Mouse (Mus musculus) forebrain, embryonic 14.5 days (tissue): ENCODE results near the gene Gm20683. TPM values are rescaled to one million over a fixed set of nuclear protein-coding genes. Genes with fewer than 3 reads are reported as not detected.
"Not testable (repeated sequence)": the region's sequence is repeated elsewhere in the genome, so short reads cannot be mapped to it uniquely, and the experiment has no call there.

ENCODE experiments used
- ATAC-seq: fragments of 200-750 bp; cut with Nextera tagmentation; 2 replicates; pipeline ENCODE4 v1.8.0; 2017; ENCODE audit warnings: mild to moderate bottlenecking, moderate library complexity
- DNase-seq: peaks from one replicate; pipeline ENCODE4 v3.0.0-alpha.2; 2015; ENCODE audit warnings: low spot score
- H3K27ac ChIP-seq: fragments of 300-500 bp; sonication (generic); 2 replicates; pipeline ENCODE4 v1.5.1; 2014; ENCODE audit warnings: low read depth, mild to moderate bottlenecking, control low read depth, low read length, moderate library complexity
- H3K27me3 ChIP-seq: fragments of 300-500 bp; sonication (generic); replicated peaks from 2 replicates; pipeline ENCODE4 v1.6.1; 2014; ENCODE audit warnings: low read length, control low read depth, mixed read lengths; ENCODE audit not compliant: control insufficient read depth, insufficient read depth
- H3K36me3 ChIP-seq: fragments of 300-500 bp; sonication (generic); 2 replicates; pipeline ENCODE4 v1.6.1; 2014; ENCODE audit warnings: low read length, control low read depth; ENCODE audit not compliant: control insufficient read depth, insufficient read depth
- H3K4me1 ChIP-seq: fragments of 300-500 bp; sonication (generic); 2 replicates; pipeline ENCODE4 v1.6.1; 2014; ENCODE audit warnings: antibody characterized with exemption, low read length, control low read depth; ENCODE audit not compliant: control insufficient read depth, insufficient read depth
- H3K4me2 ChIP-seq: fragments of 300-500 bp; sonication (generic); 2 replicates; pipeline ENCODE4 v1.6.1; 2014; ENCODE audit warnings: mild to moderate bottlenecking, control low read depth, low read length
- H3K4me3 ChIP-seq: fragments of 300-500 bp; sonication (generic); 2 replicates; pipeline ENCODE4 v1.5.1; 2014; ENCODE audit warnings: low read depth, low read length, control low read depth
- H3K9ac ChIP-seq: fragments of 300-500 bp; sonication (generic); 2 replicates; pipeline ENCODE4 v1.6.1; 2014; ENCODE audit warnings: mild to moderate bottlenecking, low read length, control low read depth, moderate library complexity
- H3K9me3 ChIP-seq: fragments of 300-500 bp; sonication (generic); replicated peaks from 2 replicates; pipeline ENCODE4 v1.6.1; 2016; ENCODE audit warnings: low read length, control low read depth, mixed read lengths; ENCODE audit not compliant: control insufficient read depth
- WGBS: fragments of 180-500 bp; shearing (Covaris S2); extraction: QIAGEN DNeasy Blood & Tissue Kit; methylation state at CpG from one replicate; pipeline ENCODE4 v1.1.7; 2014; 5-methylcytosine and 5-hydroxymethylcytosine counted together
- polyA plus RNA-seq: library from polyadenylated mRNA; unstranded; fragments of >200 nt; fragmentation: Nextera tagmentation; extraction: Ambion mirVana; gene quantifications from 2 replicates; pipeline ENCODE4 v1.2.1, GENCODE M21; 2014

Gm20683 gene
- polyA plus RNA-seq, 1 experiment from 2014 or later, result 5.1 TPM

DNA sequence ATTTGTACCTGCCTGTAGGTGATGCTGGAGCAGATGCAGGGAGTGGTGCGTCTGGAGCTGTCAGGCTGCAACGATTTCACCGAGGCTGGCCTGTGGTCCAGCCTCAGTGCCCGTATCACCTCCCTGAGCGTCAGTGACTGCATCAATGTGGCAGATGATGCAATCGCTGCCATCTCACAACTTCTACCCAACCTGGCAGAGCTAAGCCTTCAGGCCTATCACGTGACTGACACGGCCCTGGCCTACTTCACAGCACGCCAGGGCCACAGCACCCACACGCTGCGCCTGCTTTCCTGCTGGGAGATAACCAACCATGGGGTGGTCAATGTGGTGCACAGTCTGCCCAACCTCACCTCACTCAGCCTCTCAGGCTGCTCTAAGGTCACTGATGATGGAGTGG lies 23.9 kb downstream of the Gm20683 start:
- Histone ChIP-seq H3K36me3 (peaks cover 34% of the 10 kb centered on the region), H3K4me2 (no peak overlapping the region), H3K27me3 (peaks cover 17% of the 10 kb centered on the region), H3K9me3 (no peaks in the 10 kb centered on the region), H3K4me1 (no peaks in the 10 kb centered on the region), H3K27ac (no peak overlapping the region), H3K4me3 (no peak overlapping the region), H3K9ac (no peak overlapping the region)
- 86% methylated on average over 11 of the region's 11 CpGs for WGBS
- no peak for ATAC-seq
- DNase-seq, result no peak

DNA sequence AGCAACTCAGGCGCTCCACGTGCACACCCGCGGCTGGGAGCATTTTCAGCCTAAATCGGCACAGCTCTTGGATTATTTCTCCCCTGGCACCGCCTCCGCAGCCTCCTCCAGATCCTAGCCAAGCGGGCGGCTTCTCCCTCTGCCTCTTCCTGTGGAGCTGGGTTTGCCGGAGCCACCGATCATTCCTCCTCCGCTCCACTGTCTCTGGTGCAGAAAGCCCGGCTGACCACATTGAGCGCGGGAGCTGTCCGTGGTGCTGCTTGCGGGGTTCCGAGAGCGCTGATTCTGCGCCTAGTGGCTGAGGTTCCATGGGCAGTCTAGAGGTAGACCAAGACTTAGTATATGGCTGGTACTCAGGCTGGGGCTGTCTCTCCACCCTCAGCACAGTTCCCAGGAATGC lies 28.1 kb downstream of the Gm20683 start:
- DNase-seq (peak; percentile 61), ATAC-seq (no peak)
- peaks cover 2% of the 10 kb centered on the region; the same call in 1 of the 2 replicates for H3K27me3 ChIP-seq
- H3K4me1 ChIP-seq, result peaks cover 11% of the 10 kb centered on the region
- H3K9me3 ChIP-seq, result no peaks in the 10 kb centered on the region
- WGBS, result 2% methylated on average over 20 of the region's 20 CpGs
- peaks cover 20% of the 10 kb centered on the region for H3K36me3 ChIP-seq
- H3K4me2 ChIP-seq, result peak overlapping the region; percentile 17; the same call in 1 of the 2 replicates
- peak overlapping the region; percentile 50 for H3K9ac ChIP-seq
- H3K27ac ChIP-seq, result no peak overlapping the region
- no peak overlapping the region for H3K4me3 ChIP-seq

DNA sequence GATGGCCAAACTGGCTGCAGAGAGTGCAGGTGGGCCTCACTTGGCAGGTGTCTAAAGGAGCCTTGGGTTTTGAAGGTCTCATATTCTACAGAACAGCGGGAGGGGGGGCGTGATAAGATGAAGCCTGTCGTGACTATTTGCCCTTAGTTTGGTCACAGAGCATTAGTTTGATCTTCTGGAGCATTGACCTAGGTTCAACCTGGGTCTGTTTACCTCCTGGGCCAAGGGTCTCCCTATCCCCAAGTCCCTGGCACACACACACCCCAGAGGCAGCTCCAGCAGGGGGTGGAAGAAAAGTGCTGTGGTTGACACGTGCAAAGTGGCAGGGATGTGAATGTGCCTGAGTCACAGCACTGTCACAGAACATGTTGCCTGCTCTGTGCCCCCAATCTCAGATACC lies 30.7 kb downstream of the Gm20683 start:
- peaks cover 16% of the 10 kb centered on the region for H3K4me1 ChIP-seq
- H3K4me2 ChIP-seq, result peak overlapping the region; percentile 86
- ATAC-seq (no peak), DNase-seq (no peak)
- 76% methylated on average over 4 of the region's 4 CpGs for WGBS
- no peaks in the 10 kb centered on the region for H3K9me3 ChIP-seq
- no peaks in the 10 kb centered on the region for H3K36me3 ChIP-seq
- peak overlapping the region; percentile 95; the same call in 1 of the 2 replicates for H3K9ac ChIP-seq
- H3K27me3 ChIP-seq, result no peaks in the 10 kb centered on the region
- no peak overlapping the region for H3K27ac ChIP-seq
- no peak overlapping the region for H3K4me3 ChIP-seq

DNA sequence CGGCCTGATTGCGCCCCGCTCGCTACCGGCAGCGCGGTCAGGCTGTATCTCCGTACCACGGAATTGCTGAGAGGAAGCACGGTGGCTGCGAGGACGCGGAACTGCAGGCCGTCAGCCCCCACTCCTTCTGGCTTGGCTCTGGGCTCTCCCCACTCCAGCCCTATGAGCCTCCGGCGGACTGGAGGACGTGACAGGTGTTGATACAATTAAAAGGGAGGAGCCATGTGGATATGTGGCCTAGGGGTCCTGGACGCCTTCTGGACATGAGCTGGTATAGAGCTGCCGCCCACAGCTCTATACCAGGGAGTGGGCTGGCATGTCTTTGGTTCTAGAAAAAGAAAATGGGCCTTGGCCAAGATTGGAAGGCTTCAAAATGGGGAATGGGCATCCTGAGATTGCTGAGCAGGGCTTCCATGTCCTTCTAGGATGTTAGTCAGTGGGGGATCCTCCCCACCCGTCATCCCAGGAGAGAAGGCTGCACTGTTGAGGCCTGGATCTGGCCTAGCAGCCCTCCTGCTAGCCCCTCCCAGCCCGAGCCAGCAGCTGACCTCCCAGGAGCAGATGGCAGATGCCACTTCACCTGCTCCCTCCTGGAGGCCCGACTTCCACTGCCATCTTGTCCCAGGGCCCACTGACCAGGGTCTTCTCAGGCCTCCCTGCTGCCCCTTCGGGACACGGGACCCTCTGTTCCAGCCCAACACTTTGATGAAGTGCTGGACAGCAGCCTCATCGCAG lies 31.8 kb downstream of the Gm20683 start:
- 11% methylated on average over 24 of the region's 25 CpGs for WGBS
- H3K4me1 ChIP-seq, result peaks cover 16% of the 10 kb centered on the region
- H3K4me3 ChIP-seq, result peak overlapping the region; percentile 85
- H3K27ac ChIP-seq, result peak overlapping the region; percentile 95
- peak overlapping the region; percentile 86 for H3K4me2 ChIP-seq
- H3K9me3 ChIP-seq, result no peaks in the 10 kb centered on the region
- no peaks in the 10 kb centered on the region for H3K27me3 ChIP-seq
- no peaks in the 10 kb centered on the region for H3K36me3 ChIP-seq
- DNase-seq, result peak; percentile 62
- H3K9ac ChIP-seq, result peak overlapping the region; percentile 95
- ATAC-seq, result peak; percentile 57

DNA sequence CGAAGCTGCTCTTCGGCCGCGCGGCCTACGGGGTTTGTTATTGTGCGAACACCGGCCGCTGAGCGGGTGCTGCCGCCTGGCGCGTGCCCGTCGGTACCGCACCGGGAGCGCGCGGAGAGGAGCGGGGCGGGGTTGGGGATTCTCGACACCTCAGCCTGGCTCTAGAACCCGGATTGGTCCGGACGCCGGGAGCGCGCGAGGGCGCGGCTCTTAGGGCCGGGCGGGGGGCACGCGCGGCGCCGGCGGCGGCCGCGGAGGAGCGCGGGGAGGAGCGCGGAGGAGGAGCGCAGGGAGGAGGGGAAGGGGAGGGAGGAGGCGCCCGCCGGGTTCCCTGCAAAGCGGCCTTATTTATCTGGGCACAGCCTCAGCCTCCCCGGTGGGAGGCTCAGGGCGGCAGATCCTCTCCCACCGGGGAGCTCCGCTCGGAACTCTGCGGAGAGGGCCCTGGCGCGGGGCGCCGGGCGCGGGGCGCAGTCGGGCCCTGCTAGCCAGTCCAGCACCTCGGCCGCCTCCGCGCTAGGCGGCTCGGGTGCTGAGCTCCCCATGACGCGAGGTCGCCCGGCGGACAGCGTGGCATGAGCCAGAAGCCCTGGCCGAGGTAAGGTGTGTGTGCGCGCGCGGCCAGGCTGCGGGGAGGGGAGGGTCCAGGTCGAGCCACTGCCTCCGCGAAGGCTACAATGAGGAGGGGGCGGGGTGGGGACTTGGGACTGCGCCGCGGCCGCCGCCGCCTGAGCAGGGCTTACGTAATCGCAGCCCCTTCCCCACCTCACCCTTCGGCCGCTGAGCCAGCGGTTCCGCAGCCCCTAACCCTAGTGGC lies 32.6 kb downstream of the Gm20683 start, which contains the start of gene Fbxl16:
Gene Fbxl16, plus strand, starts transcription at position 297 of the 817 bp plus-strand sequence.
- ATAC-seq (peak; percentile 88), DNase-seq (peak; percentile 96)
- Histone ChIP-seq H3K9me3 (no peaks in the 10 kb centered on the region), H3K4me1 (peaks cover 16% of the 10 kb centered on the region), H3K9ac (peak within 1 kb of the TSS; percentile 95), H3K27me3 (0 out of 2 replicates have a peak, but pooled peaks cover 3% of the 10 kb centered on the region), H3K36me3 (no peaks in the 10 kb centered on the region), H3K4me2 (peak within 1 kb of the TSS; percentile 86), H3K4me3 (peak within 1 kb of the TSS; percentile 85), H3K27ac (peak within 1 kb of the TSS; percentile 95)
- under 1% methylated on average over 79 of the region's 100 CpGs for WGBS

DNA sequence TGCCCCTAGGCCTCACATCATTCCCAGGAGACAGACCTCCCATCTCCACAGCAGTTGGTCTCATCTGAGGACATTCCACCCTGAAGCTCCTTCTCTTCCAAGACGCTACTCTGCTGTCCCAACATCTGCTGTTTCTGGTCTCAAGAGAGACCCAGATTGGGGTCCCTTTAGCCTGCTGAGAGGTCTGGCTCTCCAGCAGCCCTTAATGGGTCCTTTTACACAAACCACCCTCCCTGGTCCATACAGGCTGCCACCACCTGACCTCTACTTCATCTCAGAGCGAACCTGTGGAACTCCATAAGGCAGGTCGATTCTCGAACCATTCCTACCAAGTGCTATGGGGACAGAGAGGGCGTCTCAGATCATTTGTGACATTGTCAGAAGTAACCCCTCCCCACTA lies 33.5 kb downstream of the Gm20683 start:
- WGBS, result 40% methylated on average over 5 of the region's 5 CpGs
- no peak for ATAC-seq
- Histone ChIP-seq H3K27me3 (0 out of 2 replicates have a peak, but pooled peaks cover 3% of the 10 kb centered on the region), H3K4me2 (peak overlapping the region; percentile 86), H3K4me3 (peak overlapping the region; percentile 85; the same call in 1 of the 2 replicates), H3K9ac (peak overlapping the region; percentile 95), H3K4me1 (peaks cover 24% of the 10 kb centered on the region), H3K9me3 (no peaks in the 10 kb centered on the region), H3K27ac (peak overlapping the region; percentile 95; the same call in 1 of the 2 replicates), H3K36me3 (no peaks in the 10 kb centered on the region)
- no peak for DNase-seq

DNA sequence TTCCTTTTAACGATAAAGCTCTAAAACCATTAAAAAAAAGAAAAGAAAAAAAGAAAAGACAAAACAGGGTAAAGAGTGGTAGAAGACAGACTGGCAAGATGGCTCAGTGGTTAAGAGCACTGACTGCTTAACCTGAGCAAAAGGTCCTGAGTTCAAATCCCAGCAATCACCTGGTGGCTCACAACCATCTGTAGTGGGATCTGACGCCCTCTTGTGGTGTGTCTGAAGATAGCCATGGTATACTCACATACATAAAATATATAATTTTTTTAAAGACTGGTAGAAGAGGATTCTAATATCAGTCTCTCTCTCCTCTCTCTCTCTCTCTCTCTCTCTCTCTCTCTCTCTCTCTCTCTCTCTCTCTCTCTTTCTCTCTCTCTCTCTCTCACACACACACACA lies 34.1 kb downstream of the Gm20683 start:
- ATAC-seq, H3K27me3 ChIP-seq, DNase-seq, H3K27ac ChIP-seq, H3K4me2 ChIP-seq, H3K9me3 ChIP-seq, H3K4me3 ChIP-seq, H3K9ac ChIP-seq, H3K36me3 ChIP-seq: not testable (repeated sequence)
- WGBS, result 50% methylated on average over 2 of the region's 2 CpGs
- peaks cover 29% of the 10 kb centered on the region for H3K4me1 ChIP-seq

DNA sequence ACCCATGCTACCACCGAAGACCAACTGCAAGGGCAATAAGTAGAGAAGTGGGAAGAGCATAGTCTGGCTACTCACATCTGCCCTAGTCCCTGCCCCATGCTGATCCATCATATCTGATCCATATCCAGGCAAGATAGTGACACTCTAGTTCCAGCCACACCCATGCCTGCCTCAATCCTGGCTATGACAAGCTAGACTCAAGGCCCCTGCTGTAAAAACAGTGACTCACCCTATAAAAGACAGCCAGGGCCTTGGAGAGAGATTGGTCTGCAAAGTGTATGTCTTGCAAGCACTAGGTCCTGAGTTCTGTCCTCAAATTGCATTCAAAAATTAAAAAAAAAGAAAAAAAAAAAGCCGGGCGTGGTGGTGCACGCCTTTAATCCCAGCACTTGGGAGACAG lies 35.1 kb downstream of the Gm20683 start:
- 81% methylated on average over 4 of the region's 4 CpGs for WGBS
- DNase-seq, result no peak
- H3K4me1 ChIP-seq, result peaks cover 34% of the 10 kb centered on the region

More for the DNA sequence above, 35.1 kb downstream of the Gm20683 start:
- no peak for ATAC-seq
- H3K9me3 ChIP-seq, result no peaks in the 10 kb centered on the region
- no peak overlapping the region for H3K4me3 ChIP-seq
- H3K36me3 ChIP-seq, result no peaks in the 10 kb centered on the region
- no peak overlapping the region for H3K4me2 ChIP-seq
- H3K27ac ChIP-seq, result no peak overlapping the region
- 0 out of 2 replicates have a peak, but pooled peaks cover 3% of the 10 kb centered on the region for H3K27me3 ChIP-seq
- no peak overlapping the region for H3K9ac ChIP-seq
